Mouse (Mus musculus): ENCODE results near the gene Add3.

- no peak for TF ChIP-seq POLR2A (IDR thresholded peaks at IDR 0.05; ENCODE audit: low read depth, low read length)
- no peak for TF ChIP-seq CTCF (IDR thresholded peaks at IDR 0.05; ENCODE audit: borderline replicate concordance, insufficient read depth, low read length)
Measured at GRCm38 (mm10) chr19:53174034-53174433, 33.8 kb downstream of the Add3 start.

All from embryonic fibroblast, embryonic 13.5 days (primary cell).